Mouse (Mus musculus): ENCODE results near the gene Adap1.

Gene Adap1

DNA sequence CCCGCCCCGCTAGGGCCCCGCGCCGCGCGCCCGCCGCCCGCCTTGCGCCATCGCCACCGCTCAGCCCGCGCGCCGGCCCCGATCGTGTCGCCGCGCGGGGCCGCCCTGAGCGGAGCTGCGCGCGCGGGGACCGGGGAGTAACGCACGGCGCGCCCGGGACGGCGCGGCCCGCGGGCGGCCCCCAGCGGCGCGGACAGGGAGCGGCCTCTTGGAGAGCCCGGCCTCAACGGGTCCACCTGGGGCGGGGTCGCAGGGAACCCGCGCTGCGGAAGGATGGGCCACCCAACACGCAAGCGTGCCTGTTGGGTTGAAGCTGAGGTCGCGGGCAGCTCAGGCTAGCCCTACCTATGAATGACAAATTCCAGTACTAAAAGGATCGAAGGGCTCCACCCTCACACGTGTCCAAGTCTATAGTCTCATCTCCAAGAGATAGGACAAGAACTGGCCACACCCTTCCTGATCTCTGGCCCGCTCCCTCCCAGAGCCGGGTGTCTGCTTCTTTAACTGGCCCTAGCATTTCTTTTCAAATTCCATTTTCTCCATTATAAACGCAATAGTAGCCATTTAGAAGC lies at the start of gene Adap1:
Adap1 (minus strand) TSS at position 228 of the 572 bp plus-strand sequence.
- peak; percentile 76 for DNase-seq

DNA sequence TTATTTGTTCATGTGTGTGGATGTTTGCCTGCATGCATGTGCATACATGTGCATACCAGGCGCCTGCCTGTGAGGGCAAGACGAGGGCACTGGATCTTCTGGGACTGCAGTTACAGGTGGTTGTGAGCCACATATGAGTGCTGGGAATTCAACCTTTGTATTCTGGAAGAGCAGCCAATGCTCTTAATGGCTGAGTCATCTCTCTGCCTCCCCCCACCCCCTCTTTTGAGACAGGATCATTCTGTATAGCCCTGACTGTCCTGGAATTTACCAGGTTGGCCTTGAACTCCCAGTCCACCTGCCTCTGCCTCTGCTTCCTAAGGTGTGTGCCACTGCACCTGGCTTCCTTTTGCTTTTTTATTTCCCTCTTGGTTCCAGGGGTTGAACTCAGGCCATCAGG lies 49.4 kb upstream of the Adap1 start:
- DNase-seq: no peak

DNA sequence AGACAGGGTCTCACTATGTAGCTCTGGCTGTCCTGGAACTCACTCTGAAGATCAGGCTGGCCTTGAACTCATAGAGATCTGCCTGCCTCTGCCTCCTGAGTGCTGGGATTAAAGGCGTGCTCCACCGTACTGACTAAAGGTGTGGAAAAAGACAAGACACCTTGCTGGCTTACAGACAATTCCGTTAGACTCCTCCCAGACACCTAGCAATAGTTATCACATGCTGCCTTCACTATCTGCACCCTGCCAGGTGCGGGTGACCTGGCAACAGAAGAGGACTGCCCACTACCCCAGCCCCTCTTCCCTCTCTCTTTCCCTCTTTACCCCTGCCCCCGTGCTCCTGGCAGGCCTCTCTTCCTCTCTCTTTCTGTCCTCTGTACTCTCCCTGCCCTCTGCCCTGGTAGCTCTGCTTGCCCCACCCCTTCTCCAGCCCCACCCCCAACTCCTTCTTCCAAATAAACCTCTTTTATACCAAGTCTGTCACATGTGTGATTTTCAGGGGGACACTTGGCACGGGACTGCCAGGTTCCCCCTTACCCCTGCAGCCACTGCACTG lies 48.5 kb upstream of the Adap1 start:
- DNase-seq: no peak

DNA sequence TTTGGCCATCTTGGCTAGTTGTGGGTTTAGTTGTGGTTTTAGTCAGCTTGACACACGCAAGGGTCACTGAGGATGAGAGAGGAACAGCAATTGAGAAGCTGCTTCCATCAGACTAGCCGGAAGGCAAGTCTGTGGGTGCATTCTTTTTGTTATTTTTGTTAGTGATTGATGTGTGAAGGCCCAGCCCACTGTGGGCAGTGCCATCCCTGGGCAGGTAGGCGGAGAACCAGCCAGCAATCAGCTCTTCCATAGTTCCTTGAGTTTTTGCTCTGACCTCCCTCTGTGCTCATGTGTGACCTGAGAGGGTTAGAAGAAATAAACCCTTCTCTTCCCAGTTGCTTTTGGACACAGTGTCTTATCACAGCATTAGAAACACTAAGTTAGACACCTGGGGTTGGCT lies 47.7 kb upstream of the Adap1 start:
- DNase-seq: no peak

DNA sequence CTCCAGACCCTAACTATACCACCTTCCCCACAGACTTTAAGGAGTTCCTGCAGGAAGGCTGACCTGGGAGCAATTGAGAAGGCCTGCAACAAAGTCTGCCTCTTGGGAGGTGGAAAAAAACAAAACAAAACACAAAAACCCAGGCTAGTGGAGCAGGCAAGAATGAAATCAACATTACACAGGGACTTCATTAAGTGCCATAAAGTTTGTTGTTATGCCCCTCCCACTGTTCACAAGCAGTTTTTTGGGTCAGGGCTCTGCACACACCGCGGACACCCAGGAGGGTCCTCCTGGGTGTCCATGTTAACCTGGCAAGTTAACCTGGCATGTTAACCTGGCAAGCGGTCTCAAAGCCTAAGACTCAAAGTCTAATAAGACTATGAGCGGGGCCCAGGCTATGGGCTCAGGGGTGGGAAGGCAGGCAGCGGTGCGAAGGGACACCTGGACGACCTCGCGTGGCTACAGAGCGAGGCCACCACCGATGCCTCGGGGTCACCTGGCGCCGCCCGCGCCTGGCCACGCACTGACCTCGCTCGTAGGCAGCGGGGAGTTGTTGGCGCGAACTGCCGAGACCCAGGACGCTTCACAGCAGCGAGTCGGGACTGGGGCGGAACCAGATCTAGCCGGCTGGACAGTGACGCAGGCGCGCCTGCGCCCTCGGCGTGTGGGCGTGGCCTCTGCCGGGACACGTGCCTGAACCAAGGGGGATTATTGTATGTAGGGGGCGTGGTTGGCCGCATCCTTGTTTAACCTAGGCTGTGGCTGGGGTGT lies 46.4 kb upstream of the Adap1 start:
- peak; percentile 87 for DNase-seq

DNA sequence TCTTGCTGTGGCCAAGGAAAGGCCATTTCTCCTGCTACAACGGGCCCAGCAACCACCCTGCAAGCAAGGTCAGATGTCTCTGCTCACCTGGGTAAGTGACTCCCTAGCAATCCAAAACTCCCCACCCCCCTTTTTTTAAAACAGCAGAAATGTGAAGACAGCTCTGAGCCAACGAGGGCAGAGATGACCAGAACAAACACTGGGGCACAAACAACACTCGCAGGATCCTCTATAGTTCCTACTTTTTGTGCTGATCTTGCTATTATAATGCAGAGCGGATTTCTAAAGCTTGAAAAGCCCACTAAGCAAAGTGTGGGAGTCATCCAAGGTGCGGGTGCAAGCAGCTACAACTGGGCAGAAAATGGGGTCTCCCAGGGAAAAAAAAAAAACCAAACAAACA lies 45.7 kb upstream of the Adap1 start:
- DNase-seq: no peak

DNA sequence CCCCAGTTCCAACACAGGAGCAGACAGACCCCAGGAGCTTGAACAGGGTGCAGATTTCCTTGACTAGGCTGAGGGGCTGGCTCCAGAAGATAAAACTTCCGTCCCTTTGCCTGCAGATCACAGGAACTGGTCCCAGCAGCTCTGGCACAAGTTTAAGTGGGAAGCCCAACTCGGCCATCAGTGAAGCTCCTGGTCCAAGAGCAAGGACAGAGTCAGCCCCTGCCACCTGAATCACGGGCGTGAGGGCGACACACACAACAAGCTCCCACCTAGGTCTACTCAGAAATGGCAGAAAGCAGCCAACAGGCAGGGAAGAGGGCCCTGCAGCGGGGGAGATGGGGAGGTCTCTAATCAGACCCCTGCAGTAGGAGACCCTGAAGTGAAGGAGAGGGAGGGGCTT lies 44.9 kb upstream of the Adap1 start:
- no peak for DNase-seq

DNA sequence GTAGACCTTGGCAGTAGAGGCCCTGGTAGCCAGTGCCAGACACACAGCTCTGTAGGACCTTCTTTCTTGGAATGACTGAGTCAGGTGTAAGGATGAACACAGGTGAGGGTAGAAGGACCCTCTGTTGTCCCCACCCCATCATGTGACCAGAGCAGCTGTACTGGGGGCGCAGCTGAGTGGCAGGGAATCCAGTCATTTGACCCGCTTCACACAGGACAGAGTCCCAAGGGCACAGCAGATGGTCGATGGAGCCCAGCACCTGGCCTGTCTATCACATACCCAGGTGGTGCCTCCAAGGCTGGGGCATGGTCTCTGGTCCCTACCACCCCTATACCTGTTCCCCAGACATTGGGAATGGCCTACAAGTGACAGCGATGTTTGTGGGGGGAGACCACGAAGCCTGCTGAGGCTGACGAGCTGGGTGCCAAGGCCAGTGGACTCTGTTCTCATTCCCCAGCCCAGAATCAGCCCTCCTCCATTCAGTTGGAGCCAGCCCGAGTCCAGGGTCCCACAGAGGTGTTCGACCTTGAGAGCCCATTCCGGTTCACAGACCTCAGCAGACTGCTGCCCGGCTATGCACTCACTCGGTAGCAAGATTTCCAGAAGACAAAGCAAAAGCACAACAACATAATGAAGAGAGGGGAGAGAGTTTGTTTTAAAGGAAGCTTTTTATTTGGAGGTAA lies 43.4 kb upstream of the Adap1 start:
- no peak for DNase-seq

DNA sequence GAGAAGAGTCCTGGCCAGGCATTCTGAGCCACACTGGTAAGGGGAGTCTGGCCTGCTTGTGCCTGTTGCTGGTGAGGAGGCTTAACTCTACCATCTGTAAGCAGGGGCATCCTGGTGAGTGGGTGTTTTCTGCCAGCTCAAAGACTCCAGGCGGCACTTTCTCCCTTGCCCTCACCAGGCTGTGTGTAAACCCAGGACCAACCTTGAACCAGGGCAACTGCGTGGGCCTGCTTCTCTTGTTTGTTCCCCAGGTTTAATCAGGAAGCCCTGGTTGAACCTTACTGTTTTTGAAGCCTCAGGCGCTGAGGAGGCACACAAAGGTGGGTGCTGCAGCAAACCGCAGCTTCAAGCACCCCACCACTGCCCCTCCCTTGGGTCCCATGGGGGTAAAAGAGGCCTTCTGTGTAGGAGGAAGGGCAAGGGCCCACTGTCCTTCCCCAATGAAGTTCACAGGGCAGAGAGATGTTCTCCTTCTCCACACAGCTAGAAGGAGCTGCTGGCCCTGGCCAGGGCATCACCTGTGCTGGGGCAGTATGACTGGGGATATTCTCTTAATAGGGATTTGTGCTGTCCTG lies 42.5 kb upstream of the Adap1 start:
- no peak for DNase-seq

DNA sequence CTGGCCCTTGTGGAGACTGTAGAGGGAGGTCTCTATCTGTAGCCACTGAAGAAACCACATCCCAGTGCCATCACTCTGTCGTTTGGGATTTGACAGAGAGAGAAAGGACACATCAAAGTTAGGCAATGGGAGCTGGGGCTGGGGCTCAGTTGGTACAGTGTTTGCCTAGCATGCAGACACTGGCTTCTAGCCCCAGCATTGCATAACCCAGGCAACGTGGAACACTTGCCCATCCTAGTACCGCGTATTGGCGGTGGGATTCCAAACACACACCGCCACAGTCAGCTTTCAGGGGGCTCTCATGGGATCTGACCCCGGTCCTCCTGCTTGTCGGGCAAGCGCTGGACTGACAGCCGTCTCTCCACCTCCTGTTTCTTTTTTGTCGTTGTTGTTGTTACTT lies 41.1 kb upstream of the Adap1 start:
- no peak for DNase-seq

DNA sequence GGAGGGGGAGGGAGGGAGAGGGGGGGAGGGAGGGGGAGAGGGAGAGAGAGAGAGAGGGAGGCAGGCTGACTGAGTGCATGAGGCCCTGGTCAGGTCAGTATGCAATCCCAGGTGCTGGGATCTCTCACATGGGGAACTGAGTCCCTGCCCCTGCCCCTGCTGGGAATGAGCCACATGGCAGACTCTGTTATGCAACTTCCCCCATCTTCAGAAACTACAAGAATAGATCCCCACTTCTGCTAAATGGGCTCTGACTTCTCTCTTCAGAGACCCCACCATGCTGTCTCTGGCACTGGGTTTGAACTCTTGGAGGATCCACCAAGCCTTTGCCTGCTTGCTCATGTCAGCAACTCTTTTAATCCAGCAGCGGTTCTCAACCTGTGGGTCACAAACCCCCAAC lies 40.4 kb upstream of the Adap1 start:
- DNase-seq: no peak

DNA sequence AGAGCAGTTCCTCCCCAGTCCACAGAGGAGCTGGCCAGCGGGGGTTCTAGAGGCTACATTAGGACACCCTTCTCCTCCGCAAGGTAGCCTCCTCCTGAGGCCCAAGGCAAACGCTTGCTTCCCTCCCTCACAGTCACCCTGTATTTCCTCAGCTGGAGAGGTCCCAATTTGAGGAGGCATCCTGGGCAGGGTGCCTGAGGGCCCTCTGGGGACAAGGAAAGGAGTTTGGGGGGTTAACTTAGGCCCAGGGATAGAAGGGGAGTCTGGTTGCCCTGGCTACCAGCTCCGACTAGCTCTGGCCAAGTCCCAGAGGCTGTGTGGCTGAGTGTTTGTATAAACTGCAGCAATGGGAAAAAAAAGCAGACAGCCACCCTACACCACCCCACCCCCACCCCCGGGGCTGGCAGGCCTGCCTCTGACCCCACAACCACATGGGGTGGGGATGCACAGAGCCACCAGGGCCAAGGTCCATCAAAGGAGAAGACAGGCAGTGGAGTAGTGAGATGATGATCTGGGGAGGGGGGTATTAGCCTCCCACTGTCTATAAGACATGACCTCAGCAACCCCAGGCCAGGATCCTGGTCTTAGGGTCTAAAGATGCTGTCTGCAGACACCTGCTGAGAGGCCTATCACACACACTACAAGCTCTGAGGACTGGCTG lies 39.6 kb upstream of the Adap1 start:
- no peak for DNase-seq

DNA sequence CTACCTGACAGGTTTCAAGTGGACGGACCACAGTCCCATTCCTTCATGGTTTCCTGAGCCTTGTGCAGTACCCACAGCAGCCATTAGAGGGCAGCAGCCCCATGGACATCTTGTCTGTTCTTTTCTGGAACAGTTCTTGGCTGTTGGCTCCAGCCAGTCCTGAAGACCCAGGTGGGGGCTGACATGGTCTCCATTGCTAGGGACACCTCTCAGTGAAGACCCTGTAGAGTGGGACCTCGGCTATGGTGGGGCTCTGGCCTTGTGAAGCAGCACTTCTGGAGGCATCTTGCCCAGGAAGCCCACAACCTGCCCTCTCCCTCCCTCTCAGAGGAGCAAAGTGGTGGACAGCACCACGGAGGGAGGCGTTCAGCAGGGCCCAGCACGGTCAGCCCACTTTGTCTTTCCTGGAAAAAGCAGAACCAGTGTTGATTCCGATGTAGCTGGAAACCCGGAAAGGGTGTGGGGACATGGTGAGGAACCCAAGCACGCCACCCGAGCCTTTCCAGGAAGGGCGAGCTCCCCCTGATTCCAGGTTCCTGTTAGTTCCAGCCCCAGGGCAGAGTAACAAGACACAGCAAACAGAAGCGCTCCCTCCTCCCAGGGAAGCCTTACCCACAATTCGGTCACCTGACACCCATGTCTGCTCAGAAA lies 39.0 kb upstream of the Adap1 start:
- DNase-seq: peak; percentile 82

DNA sequence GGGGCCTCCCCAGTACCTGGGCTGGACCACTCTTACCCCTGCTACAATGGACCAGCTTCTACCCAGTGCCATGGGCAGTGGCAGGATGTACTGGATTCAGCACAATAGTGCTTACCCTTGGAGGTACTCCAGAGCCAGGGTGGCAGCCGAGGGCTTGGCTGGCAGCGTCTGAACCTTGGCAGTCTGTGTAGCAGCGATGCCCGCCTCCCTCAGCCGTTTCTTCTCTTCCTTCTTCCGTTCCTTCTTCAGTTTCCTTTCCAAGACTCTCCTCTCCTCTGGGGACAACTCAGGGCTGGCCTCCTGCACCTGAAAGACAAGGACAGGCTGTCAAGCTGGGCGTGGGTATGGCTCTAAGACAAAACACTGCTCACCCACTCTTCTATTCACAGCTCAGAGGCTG lies 38.4 kb upstream of the Adap1 start:
- DNase-seq: no peak

DNA sequence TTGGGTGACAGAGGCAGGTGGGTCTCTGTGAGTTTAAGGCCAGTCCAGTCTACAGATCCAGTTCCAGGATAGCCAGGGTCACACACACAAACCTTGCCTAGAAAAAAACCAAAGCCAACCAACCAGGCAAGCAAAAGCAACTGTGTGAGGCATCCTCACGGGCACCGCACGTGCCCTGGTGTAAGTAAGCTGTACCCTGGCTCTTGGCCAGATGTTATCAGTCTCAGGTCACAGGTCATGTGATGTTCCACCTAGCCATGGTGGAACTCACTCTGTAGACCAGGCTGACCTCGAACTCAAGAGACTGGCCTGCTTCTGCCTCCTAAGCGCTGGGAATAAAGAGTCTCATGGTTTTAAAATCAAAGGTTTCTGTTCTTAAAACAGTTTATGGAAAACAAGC lies 33.8 kb upstream of the Adap1 start:
- no peak for DNase-seq

DNA sequence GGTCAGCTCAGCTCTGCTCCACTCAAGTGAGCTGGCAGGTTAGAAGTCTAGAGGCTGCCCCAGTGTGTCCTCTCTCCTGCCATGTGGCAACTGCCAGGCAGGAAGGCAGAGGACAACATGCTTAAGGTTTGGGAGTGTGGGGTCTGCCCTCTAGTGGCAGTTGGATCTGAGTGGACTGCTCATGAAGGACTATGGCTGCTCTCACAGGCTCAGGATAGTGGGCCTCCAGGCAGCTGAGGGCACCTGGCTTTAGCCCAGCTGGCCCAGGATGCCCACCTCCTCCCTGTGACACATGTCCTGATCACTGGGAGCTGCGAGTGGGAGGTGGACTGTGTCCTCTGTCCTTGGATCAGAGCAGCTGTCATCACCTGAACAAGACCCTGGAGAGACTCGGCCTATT lies 33.2 kb upstream of the Adap1 start:
- DNase-seq: peak; percentile 54

DNA sequence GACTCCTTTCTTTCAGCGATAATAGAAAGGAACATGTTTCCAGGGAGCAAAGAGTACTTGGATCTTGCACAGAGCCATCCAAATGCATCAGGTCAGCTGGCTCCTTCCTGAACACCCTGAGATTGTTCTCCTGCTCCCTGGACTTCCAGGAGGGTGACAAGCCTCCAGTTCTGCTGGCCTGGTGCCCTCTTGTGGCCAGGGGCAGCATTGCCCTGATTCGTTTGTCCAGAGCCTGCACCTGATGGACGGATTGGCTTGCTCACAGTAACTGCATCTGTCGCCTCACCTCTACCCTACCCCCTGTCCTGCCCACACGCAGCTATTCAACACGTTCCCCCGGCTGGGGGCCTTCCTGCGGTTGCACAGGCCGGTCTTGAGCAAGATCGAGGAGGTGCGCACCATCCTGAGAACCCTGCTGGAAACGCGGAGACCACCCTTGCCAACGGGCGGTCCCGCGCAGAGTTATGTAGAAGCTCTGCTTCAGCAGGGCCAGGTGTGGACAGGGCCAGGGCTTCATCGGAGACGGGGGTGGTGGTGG lies 29.9 kb upstream of the Adap1 start:
- peak; percentile 85 for DNase-seq

DNA sequence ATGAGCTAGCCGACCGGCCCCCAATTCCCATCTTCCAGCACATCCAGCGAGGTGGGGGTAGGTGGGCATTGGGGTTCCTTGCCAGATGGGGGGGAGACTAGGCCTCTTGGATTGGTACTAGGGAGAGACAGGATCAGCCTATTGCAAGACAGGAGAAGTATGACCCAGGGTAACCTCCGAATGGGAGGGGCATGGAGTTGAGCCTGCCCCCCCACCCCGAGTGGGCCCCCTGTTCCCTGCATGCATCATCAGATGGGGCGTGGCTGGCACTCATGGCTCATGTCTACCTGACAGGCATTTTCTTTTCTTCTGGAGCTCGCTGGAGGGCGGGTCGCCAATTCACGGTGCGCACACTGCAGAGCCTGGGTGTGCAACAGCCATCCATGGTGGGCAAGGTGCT lies 28.5 kb upstream of the Adap1 start:
- DNase-seq: no peak

DNA sequence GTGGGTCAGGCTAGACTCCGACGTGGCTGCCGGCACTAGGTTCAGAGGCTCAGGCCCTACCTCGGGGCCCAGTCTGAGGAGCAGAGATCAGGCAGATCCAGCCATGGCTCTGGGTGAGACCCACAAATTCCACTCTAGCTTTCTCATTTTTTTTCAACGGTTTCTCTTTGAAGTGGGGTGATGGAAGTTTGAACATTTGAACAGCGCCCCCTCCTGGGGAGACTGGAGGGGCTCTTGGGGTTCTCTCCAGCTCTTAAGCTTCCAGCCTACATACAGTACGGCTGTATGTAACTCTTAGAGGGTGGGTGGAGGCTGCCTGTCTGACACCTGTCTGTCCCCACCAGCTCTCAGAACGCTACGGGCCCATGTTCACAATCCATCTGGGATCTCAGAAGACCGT lies 28.1 kb upstream of the Adap1 start:
- no peak for DNase-seq

DNA sequence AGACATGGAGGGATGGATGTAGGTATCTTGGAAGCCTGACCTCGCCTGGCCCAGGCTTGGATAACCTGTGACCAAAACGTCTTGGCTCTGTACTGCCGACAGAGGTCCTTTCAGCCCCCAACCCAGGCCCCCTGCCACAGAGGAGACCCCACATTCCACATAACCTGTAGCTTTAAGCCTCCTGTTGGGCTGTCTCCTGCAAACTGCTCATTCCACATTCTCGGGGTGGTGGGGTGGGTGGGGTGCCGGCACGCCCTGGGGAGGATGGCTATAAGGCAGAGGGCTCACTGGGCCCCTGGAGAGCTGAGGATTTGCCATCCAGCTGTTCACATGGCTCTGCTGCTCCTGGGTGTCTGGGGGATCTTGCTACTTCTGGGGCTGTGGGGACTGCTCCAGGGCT lies 26.9 kb upstream of the Adap1 start, which contains the start of gene Cyp2w1:
Cyp2w1 (plus strand) TSS at position 301 of the 400 bp plus-strand sequence.
- DNase-seq: no peak

DNA sequence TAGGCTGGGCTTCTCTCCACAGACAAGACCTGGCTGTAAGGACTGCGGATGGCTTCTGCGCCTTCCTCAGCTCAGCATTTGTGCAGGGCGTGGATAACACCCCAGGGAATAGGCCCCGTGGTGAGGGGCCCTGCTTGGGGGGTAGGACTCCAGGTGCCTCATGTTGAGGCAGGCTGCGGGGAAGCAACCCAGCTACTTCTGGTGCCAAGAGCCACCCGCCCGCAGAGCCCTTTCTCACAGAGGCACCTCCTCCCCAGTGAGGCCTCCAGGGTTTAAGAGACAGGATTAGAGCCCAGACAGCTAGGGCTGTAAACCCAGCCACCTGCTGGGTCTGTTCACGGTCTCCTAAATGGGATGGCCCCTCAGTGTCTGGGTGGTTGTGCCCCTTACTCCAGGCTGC lies 26.2 kb upstream of the Adap1 start:
- DNase-seq: no peak

DNA sequence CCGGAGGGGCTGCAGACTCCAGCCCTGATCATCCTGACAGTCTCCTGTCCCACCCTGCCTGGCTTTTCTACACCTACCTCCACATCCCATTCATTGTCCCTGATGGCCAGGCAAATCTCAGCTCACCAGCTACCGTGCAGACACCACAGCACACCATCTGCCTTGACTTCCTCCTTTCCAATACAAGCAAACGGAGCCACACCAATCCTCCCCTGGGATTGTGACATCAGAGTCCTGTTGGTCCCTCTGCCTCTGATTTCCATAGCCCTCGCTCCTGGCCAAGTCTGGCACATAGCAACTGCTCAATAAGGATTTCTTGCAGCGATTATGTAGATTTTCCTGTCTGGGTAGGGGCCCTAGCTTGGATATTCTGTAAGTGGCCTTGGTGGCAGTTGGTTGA lies 25.7 kb upstream of the Adap1 start, which contains the start of gene Cox19:
Cox19 (minus strand) TSS at position 285 of the 400 bp plus-strand sequence.
- DNase-seq: no peak
